Mouse (Mus musculus) C2C12 (cell line): ENCODE measurements around the gene Tmed10.
A peak's percentile ranks its signal among the peaks of the same experiment; 100 is the strongest.

Experiments
- CTCF ChIP-seq: IDR thresholded peaks from one replicate; pipeline ENCODE4 v1.5.1; 2011; ENCODE audit not compliant: control insufficient read depth, insufficient read depth, insufficient read length
- MAX ChIP-seq: IDR thresholded peaks from one replicate; pipeline ENCODE4 v1.6.1; 2011; ENCODE audit warnings: mild to moderate bottlenecking, control low read depth
- MYOD1 ChIP-seq: IDR thresholded peaks from one replicate; pipeline ENCODE4 v1.6.1; 2011; ENCODE audit warnings: low read depth; ENCODE audit not compliant: control insufficient read depth, insufficient read length
- MYOG ChIP-seq: IDR thresholded peaks from one replicate; pipeline ENCODE4 v1.6.1; 2011; ENCODE audit not compliant: control insufficient read depth, insufficient read length; ENCODE audit errors: extremely low read depth

DNA sequence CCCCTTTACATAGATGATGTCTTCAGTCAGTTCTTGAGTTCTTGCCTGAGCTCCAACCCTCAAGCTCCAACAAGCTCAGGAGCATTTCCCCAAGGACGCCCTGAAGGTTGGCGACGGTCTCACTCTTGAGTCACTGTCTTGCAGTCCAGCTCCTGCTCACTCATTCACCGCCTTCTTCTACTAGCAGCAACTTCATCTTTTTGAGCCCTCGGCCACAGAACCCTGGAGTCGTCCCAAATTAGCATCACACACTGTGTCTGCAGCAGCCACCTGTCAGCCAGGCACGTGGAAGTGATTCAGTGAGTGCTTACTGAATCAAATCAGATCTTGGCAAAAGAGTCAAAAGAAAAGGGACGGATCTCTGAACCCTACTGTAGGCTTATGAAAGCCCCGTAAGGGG, 46.3 kb upstream of the Tmed10 start:
- TF ChIP-seq CTCF = no peak
- no peak for TF ChIP-seq MAX
- TF ChIP-seq MYOD1 = peak; percentile 20
- TF ChIP-seq MYOG = no peak
